Mouse (Mus musculus) CH12.LX (cell line): ENCODE measurements at regions not wholly inside any gene's neighbourhood (a gene's known extent, or its start where the extent isn't known, plus 50 kb on each side); places are given as distances from the start of the nearest gene placed in this dataset.

Experiments
- DNase-seq: peaks from one replicate; pipeline ENCODE4 v3.0.0-alpha.2; 2013; ENCODE audit errors: extremely low read depth
- H3K27ac ChIP-seq: 2 replicates; pipeline ENCODE4 v1.5.1; 2012; ENCODE audit warnings: low read depth, mild to moderate bottlenecking, control low read depth, moderate library complexity; ENCODE audit not compliant: insufficient read depth
- H3K27me3 ChIP-seq: replicated peaks from 2 replicates; pipeline ENCODE3; 2012; ENCODE audit warnings: inconsistent platforms
- H3K36me3 ChIP-seq, 2 experiments: replicated peaks in 1 of 2; 2 replicates each; pipeline versions ENCODE3 to v1.6.1; 2012; ENCODE audit warnings: inconsistent platforms in 1 of 2, low read length in 1 of 2, mild to moderate bottlenecking in 1 of 2, mixed read lengths in 1 of 2, moderate library complexity in 1 of 2; ENCODE audit not compliant: control insufficient read depth in 1 of 2, insufficient read depth in 1 of 2
- H3K4me1 ChIP-seq, 2 experiments: 2 replicates each; pipeline ENCODE4 v1.6.1; 2012; ENCODE audit warnings: inconsistent platforms in 1 of 2, moderate library complexity in 1 of 2; ENCODE audit not compliant: insufficient read depth in 2 of 2, control insufficient read depth in 1 of 2
- H3K4me2 ChIP-seq: 2 replicates; pipeline ENCODE4 v1.6.1; 2012; ENCODE audit warnings: low read depth, mild to moderate bottlenecking, control low read depth; ENCODE audit not compliant: poor library complexity, insufficient read depth, severe bottlenecking
- H3K4me3 ChIP-seq, 3 experiments: fragments of 150-350 bp in 1 of 3; sonication (generic) in 1 of 3; replicated peaks in 1 of 3; 2 replicates each; pipeline versions ENCODE3 to v1.5.1; 2011 to 2012; ENCODE audit warnings: low read depth in 2 of 3, low read length in 2 of 3, mild to moderate bottlenecking in 2 of 3, moderate library complexity in 2 of 3, control low read depth in 1 of 3, improper control_type of control experiment in 1 of 3, inconsistent platforms in 1 of 3, mixed read lengths in 1 of 3; ENCODE audit not compliant: poor library complexity in 1 of 3
- H3K79me2 ChIP-seq: replicated peaks from 2 replicates; pipeline ENCODE4 v1.6.1; 2012; ENCODE audit warnings: mild to moderate bottlenecking, moderate library complexity; ENCODE audit not compliant: control insufficient read depth, poor library complexity, insufficient read depth, severe bottlenecking; ENCODE audit errors: extremely low read depth
- H3K9ac ChIP-seq: 2 replicates; pipeline ENCODE4 v1.6.1; 2012; ENCODE audit warnings: low read depth, mild to moderate bottlenecking, control low read depth, moderate library complexity; ENCODE audit not compliant: insufficient read depth
- H3K9me3 ChIP-seq: replicated peaks from 2 replicates; pipeline ENCODE3; 2012; ENCODE audit warnings: low read length, inconsistent platforms, mixed read lengths
- CHD1 ChIP-seq: IDR thresholded peaks from 2 replicates; pipeline ENCODE4 v1.6.1; 2012; ENCODE audit warnings: low read depth, low read length, improper control_type of control experiment, inconsistent platforms
- GABPA ChIP-seq: IDR thresholded peaks from 2 replicates; pipeline ENCODE4 v1.6.1; 2012; ENCODE audit warnings: low read depth, low read length, improper control_type of control experiment, inconsistent platforms; ENCODE audit not compliant: insufficient replicate concordance
- JUND ChIP-seq: conservative IDR thresholded peaks from 2 replicates; pipeline ENCODE4 v1.6.1; 2011; ENCODE audit warnings: low read depth, low read length, improper control_type of control experiment
- MAX ChIP-seq: IDR thresholded peaks from 2 replicates; pipeline ENCODE4 v1.6.1; 2011; ENCODE audit warnings: low read length, improper control_type of control experiment
- SIN3A ChIP-seq: IDR thresholded peaks from 2 replicates; pipeline ENCODE4 v1.6.1; 2012; ENCODE audit warnings: low read length, improper control_type of control experiment, inconsistent platforms
- SMC3 ChIP-seq: IDR thresholded peaks from 2 replicates; pipeline ENCODE4 v1.6.1; 2011; ENCODE audit warnings: low read depth, low read length, improper control_type of control experiment
- TBP ChIP-seq: conservative IDR thresholded peaks from 2 replicates; pipeline ENCODE4 v1.6.1; 2011; ENCODE audit warnings: low read depth, low read length, improper control_type of control experiment
- ZC3H11A ChIP-seq: IDR thresholded peaks from 2 replicates; pipeline ENCODE4 v1.6.1; 2012; ENCODE audit warnings: low read depth, mild to moderate bottlenecking, inconsistent platforms, low read length, improper control_type of control experiment
- dilution Hi-C: fragments of 300-500 bp; cut with MboI; formaldehyde crosslinking; loops from 2 replicates; pipeline ENCODE4 v1.14.3; 2020; ENCODE audit warnings: low sequenced_read_pairs; ENCODE audit not compliant: extremely low pct_unique_long_range_greater_than_20kb, extremely low pct_ligation_motif_present
- in situ Hi-C: fragments of 300-500 bp; cut with MboI; formaldehyde crosslinking; loops from 3 replicates; pipeline ENCODE4 v1.14.3; 2019; ENCODE audit warnings: low sequenced_read_pairs, low pct_ligation_motif_present, low pct_unique_long_range_greater_than_20kb, mixed read lengths

DNA sequence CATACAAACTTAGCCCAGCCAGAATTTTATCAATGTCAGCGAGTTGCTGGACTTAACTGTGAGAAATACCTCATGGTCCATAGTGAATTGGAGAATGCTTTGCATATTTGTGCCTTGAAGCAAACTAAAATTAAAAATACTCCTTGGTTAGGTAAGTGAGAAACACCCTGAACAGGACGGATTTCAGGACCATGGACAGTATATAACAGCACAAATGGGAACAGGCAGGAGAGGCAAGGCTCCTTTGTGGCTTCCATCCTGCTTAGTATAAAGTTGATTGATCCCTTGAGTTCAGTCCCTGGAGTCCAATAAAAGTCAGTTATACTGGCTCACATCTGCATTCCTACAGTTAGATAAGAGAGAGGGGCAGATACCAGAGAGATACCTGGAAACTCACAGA is 53.9 kb upstream of the Bpifa3 start:
- Histone ChIP-seq H3K4me1 (no peaks in the 10 kb centered on the region), H3K4me2 (no peak overlapping the region)
- dilution Hi-C loops: no loop called here
- TF ChIP-seq MAX (no peak), SMC3 (no peak), ZC3H11A (no peak), TBP (no peak), SIN3A (no peak), JUND (no peak), CHD1 (no peak), GABPA (no peak)
- TF ChIP-seq, all 38 proteins: peak for 0
- Histone ChIP-seq H3K27ac (no peak overlapping the region), H3K27me3 (peaks cover 61% of the 10 kb centered on the region), H3K4me3 (no peak overlapping the region), H3K36me3 (no peaks in the 10 kb centered on the region), H3K9me3 (peaks cover 2% of the 10 kb centered on the region), H3K9ac (no peak overlapping the region), H3K79me2 (no peaks in the 10 kb centered on the region)
- peak; percentile 2 for DNase-seq
- in situ Hi-C loops: no loop called here
